Mouse (Mus musculus) embryonic fibroblast, embryonic 13.5 days (primary cell): ENCODE measurements around the gene Srp54b. TPM values are rescaled to one million over a fixed set of nuclear protein-coding genes. Genes with fewer than 3 reads are reported as not detected.
"Not testable (repeated sequence)": the region's sequence is repeated elsewhere in the genome, so short reads cannot be mapped to it uniquely, and the experiment has no call there.

Experiments
- H3K27ac ChIP-seq: 2 replicates; pipeline ENCODE4 v1.5.1; 2012; ENCODE audit warnings: low read length, control low read depth, inconsistent platforms; ENCODE audit not compliant: insufficient read depth
- H3K4me1 ChIP-seq: 2 replicates; pipeline ENCODE4 v1.6.1; 2011; ENCODE audit warnings: low read length; ENCODE audit not compliant: control insufficient read depth, insufficient read depth
- H3K4me3 ChIP-seq: 2 replicates; pipeline ENCODE4 v1.5.1; 2011; ENCODE audit warnings: mild to moderate bottlenecking, control low read depth, low read length; ENCODE audit not compliant: insufficient read depth
- polyA plus RNA-seq: library from polyadenylated mRNA; stranded (reverse); fragments of >200 nt; gene quantifications from 2 replicates; pipeline ENCODE4 v1.2.4, GENCODE M21; 2011; ENCODE audit warnings: low read depth; ENCODE audit not compliant: missing spikeins, insufficient read length

Srp54b gene
- polyA plus RNA-seq: 27.6 and 48.1 TPM in 2 replicates

DNA sequence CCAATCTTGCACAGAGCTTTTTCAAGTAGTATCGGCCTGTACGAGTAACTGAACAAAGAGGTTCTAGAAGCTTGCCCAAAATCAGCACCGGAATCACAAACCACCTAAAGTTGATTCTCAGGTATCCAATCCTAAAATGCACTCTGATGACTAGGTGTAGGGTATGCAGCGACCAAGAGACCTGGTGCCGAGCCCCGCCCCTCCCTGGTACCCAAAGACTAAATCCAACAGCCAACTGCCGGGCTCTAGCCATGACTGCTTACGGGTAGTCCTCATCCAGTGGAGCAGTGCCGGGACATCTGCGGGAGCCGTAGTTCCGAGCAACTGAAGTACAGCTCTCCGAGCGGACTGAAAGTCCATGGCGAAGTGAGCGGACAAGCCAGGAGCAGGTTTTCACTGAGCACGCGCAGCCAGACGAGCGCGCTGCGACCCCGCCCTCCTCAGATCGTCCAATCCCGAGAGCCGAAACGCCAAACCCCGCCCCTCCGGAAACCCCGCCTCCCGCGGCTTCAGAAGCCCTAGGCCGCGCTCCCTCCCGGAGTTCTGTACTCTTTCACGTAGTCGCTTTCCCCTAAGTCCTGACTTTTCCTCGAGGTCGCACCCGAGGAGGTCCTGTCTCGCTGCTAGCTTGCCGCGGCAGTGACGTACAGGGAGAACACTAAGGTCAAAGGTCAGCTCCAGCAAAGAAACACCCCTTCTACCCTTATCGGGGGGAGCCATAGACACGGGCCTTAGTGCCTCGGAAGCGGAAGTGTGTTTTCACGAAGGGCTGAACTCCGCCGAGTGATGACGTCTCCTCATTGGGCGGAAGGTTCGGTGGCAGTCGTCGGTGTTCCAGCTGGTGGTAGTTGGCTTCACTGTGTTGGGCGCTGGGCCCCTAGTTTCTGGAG is at the start of gene Srp54b:
Gene Srp54b (plus strand): TSS at position 546 of the 890 bp plus-strand sequence.
- not testable (repeated sequence) for H3K4me3 ChIP-seq, H3K27ac ChIP-seq, H3K4me1 ChIP-seq

DNA sequence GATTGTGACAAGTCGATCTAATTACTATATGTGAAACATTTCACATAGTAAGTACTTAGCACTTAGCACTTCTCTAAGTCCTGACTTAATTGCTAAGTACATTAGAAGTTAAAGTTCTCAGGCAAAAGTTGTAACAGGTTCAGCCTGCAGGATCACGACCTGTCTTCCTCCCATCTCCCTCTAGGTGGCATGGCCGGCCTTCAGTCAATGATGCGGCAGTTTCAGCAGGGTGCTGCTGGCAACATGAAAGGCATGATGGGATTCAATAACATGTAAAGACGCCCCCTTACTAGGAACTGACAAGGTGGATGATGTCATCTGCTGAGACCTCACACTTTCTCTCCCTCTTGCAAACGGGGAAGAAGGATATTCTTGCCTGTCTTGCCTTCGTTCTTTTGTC is 42.3 kb upstream of the Srp54b start:
- not testable (repeated sequence) for H3K4me3 ChIP-seq, H3K4me1 ChIP-seq, H3K27ac ChIP-seq

DNA sequence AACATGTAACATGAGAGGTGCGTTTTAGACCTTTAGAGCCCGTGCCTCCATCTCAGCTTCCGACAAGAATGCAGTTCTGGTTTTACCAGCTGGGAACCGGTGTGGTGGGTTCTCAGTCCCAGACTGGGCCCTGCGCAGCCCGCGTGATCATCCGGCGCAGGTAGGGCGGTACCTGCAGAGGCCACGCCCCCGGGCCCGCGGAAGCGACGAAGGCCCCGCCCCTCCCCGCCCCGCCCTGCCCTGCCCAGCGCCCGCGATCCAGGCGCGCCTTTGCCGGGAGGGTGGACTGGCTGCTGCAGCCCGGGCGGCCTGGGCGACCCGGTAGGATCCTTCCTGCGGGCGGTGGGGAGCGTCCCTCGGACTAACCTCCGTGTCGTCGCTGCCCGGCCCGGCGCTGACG is 30.7 kb upstream of the Srp54b start, which contains the start of gene Fam177a:
Gene Fam177a (plus strand): TSS at position 228 of the 400 bp plus-strand sequence.
- not testable (repeated sequence) for H3K4me1 ChIP-seq, H3K4me3 ChIP-seq, H3K27ac ChIP-seq

DNA sequence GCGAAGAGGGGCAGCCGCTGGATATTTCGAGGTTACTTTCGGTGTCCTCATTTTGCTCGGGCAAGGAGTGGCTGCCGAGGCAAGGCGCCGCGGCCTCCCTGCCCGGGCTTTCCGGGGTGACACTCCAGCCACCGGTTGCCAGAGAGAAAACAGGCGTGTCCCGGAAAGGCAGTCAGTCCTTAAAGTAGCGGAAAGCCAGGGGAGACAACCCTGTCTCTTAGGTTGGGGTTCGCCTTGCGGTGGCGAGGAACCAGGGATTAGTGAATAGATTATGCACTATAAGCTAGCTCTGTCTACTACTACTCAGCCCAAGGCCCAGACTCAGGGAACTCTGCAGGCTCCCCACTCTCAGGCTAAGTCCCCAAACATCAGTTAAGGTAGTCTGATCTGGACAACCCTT is 30.2 kb upstream of the Srp54b start:
- H3K27ac ChIP-seq, H3K4me1 ChIP-seq, H3K4me3 ChIP-seq: not testable (repeated sequence)

DNA sequence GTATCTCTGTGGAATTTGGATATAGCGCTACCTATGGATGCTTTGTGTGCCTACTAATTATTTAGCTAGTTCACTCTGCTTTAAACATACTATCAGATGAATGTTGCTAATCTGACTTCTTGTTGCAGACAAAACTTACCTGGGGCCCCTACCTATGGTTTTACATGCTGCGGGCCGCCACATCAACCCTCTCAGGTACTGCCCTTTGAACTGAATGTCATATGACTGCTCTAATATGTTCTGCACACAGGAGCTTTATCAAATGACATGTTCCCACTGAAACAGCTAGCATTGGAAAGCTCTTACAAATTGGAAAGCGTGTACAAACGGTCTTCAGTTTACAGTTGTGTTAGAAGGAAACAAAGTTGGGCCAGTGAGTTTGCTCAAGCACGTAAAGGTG is 19.4 kb upstream of the Srp54b start:
- H3K4me1 ChIP-seq, H3K27ac ChIP-seq, H3K4me3 ChIP-seq: not testable (repeated sequence)

DNA sequence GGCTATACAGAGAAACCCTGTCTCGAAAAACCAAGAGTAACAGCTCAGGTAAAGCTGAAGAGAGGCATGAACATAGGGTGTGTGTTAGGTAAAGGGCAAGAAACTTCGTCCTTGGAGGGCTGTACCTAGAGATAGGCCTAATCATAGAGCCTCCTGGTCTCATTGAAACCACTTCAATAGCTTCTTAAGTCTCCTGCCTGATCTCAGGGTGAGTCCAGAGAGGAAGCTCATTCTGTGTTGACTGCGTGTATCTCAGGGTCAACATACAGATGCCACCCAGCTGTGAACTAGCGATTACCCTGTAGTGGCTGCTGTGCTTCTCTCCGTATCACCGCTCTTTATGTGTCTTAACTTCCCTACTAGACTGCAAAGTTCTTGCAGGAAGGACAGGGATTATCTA is 17.0 kb upstream of the Srp54b start:
- H3K4me1 ChIP-seq: not testable (repeated sequence)

DNA sequence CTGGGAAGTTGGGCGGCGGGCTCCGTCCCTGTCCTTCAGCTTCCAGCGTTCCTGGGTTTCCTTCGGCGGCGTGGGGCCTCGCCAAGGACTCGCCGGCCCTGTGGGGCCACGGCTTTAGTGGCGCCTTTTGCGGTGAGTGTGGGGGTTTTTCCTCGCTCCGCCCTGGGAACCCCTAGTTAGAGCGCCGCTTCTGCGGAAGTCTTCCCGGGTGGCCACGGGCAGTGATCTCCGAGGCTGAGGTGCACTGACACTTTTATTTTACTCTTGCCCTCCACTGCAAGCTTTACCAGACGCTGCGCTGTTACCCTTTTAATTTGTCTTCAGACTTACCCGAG is 512 bp downstream of the Srp54b start:
- not testable (repeated sequence) for H3K4me3 ChIP-seq, H3K27ac ChIP-seq, H3K4me1 ChIP-seq

More for the DNA sequence above, 17.0 kb upstream of the Srp54b start:
- H3K27ac ChIP-seq, H3K4me3 ChIP-seq: not testable (repeated sequence)

DNA sequence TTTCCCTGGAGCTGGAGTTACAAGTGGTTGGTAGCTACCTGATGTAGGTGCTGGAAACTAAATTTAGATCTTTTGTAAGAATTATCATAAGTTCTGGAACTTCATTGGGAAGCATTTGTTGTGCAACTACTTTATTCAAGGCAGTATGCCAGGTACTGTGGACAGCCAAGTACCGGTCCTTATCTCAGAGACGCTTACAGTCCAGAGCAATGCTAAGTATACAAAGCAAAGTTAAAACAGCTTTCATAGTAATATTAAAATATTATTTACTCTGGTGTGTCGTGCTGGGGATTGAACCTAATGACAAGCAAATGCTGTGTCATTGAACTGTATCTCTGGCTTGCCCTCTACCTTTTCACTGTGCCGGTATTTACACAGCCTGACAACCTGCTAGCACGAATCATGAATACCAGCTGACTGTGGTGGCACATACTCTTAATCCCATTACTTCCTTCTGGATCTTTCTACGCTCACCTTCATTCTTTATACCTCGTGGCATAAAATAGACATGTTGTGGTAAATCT is 12.2 kb downstream of the Srp54b start:
- not testable (repeated sequence) for H3K4me1 ChIP-seq, H3K27ac ChIP-seq, H3K4me3 ChIP-seq

DNA sequence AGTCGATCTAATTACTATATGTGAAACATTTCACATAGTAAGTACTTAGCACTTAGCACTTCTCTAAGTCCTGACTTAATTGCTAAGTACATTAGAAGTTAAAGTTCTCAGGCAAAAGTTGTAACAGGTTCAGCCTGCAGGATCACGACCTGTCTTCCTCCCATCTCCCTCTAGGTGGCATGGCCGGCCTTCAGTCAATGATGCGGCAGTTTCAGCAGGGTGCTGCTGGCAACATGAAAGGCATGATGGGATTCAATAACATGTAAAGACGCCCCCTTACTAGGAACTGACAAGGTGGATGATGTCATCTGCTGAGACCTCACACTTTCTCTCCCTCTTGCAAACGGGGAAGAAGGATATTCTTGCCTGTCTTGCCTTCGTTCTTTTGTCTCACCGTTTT is 32.8 kb downstream of the Srp54b start:
- H3K27ac ChIP-seq, H3K4me1 ChIP-seq, H3K4me3 ChIP-seq: not testable (repeated sequence)

DNA sequence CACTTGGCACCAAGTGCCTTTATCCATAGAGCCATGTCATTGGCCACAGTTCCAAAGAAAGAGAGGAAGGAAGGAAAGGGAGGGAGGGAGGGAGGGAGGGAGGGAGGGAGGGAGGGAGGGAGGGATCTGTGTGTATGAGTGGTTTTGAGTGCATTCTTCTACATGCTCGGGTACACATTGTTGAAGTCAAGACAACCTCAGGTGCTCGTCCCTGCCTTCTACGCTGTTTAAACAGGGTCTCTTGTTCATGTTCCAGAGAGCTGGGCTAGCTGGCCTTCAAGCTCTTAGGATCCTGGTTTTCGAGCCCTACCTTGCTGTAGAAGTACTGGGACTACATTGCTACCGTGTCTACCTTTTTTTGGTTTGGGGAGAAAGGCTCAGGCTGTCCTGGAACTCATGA is 34.2 kb downstream of the Srp54b start:
- not testable (repeated sequence) for H3K27ac ChIP-seq, H3K4me3 ChIP-seq, H3K4me1 ChIP-seq

DNA sequence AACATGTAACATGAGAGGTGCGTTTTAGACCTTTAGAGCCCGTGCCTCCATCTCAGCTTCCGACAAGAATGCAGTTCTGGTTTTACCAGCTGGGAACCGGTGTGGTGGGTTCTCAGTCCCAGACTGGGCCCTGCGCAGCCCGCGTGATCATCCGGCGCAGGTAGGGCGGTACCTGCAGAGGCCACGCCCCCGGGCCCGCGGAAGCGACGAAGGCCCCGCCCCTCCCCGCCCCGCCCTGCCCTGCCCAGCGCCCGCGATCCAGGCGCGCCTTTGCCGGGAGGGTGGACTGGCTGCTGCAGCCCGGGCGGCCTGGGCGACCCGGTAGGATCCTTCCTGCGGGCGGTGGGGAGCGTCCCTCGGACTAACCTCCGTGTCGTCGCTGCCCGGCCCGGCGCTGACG is 44.4 kb downstream of the Srp54b start, which contains the start of gene 1700047I17Rik2:
Gene 1700047I17Rik2 (plus strand): TSS at position 287 of the 400 bp plus-strand sequence.
- not testable (repeated sequence) for H3K4me3 ChIP-seq, H3K27ac ChIP-seq, H3K4me1 ChIP-seq

DNA sequence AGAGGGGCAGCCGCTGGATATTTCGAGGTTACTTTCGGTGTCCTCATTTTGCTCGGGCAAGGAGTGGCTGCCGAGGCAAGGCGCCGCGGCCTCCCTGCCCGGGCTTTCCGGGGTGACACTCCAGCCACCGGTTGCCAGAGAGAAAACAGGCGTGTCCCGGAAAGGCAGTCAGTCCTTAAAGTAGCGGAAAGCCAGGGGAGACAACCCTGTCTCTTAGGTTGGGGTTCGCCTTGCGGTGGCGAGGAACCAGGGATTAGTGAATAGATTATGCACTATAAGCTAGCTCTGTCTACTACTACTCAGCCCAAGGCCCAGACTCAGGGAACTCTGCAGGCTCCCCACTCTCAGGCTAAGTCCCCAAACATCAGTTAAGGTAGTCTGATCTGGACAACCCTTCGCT is 44.9 kb downstream of the Srp54b start:
- H3K4me1 ChIP-seq, H3K4me3 ChIP-seq, H3K27ac ChIP-seq: not testable (repeated sequence)

DNA sequence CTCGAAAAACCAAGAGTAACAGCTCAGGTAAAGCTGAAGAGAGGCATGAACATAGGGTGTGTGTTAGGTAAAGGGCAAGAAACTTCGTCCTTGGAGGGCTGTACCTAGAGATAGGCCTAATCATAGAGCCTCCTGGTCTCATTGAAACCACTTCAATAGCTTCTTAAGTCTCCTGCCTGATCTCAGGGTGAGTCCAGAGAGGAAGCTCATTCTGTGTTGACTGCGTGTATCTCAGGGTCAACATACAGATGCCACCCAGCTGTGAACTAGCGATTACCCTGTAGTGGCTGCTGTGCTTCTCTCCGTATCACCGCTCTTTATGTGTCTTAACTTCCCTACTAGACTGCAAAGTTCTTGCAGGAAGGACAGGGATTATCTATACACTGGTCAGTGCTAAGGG is 58.0 kb downstream of the Srp54b start:
- H3K4me3 ChIP-seq, H3K27ac ChIP-seq, H3K4me1 ChIP-seq: not testable (repeated sequence)

DNA sequence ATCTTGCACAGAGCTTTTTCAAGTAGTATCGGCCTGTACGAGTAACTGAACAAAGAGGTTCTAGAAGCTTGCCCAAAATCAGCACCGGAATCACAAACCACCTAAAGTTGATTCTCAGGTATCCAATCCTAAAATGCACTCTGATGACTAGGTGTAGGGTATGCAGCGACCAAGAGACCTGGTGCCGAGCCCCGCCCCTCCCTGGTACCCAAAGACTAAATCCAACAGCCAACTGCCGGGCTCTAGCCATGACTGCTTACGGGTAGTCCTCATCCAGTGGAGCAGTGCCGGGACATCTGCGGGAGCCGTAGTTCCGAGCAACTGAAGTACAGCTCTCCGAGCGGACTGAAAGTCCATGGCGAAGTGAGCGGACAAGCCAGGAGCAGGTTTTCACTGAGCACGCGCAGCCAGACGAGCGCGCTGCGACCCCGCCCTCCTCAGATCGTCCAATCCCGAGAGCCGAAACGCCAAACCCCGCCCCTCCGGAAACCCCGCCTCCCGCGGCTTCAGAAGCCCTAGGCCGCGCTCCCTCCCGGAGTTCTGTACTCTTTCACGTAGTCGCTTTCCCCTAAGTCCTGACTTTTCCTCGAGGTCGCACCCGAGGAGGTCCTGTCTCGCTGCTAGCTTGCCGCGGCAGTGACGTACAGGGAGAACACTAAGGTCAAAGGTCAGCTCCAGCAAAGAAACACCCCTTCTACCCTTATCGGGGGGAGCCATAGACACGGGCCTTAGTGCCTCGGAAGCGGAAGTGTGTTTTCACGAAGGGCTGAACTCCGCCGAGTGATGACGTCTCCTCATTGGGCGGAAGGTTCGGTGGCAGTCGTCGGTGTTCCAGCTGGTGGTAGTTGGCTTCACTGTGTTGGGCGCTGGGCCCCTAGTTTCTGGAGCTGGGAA is 75.0 kb downstream of the Srp54b start, which contains the start of gene Srp54c:
Gene Srp54c (plus strand): TSS at position 543 of the 894 bp plus-strand sequence.
- H3K4me3 ChIP-seq: peak within 1 kb of the TSS; percentile 33
- H3K27ac ChIP-seq, H3K4me1 ChIP-seq: not testable (repeated sequence)

DNA sequence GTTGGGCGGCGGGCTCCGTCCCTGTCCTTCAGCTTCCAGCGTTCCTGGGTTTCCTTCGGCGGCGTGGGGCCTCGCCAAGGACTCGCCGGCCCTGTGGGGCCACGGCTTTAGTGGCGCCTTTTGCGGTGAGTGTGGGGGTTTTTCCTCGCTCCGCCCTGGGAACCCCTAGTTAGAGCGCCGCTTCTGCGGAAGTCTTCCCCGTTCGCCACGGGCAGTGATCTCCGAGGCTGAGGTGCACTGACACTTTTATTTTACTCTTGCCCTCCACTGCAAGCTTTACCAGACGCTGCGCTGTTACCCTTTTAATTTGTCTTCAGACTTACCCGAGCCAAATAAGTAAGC is 75.6 kb downstream of the Srp54b start:
- peak overlapping the region; percentile 33 for H3K4me3 ChIP-seq
- H3K27ac ChIP-seq, H3K4me1 ChIP-seq: not testable (repeated sequence)
